In the genomic region with DNA sequence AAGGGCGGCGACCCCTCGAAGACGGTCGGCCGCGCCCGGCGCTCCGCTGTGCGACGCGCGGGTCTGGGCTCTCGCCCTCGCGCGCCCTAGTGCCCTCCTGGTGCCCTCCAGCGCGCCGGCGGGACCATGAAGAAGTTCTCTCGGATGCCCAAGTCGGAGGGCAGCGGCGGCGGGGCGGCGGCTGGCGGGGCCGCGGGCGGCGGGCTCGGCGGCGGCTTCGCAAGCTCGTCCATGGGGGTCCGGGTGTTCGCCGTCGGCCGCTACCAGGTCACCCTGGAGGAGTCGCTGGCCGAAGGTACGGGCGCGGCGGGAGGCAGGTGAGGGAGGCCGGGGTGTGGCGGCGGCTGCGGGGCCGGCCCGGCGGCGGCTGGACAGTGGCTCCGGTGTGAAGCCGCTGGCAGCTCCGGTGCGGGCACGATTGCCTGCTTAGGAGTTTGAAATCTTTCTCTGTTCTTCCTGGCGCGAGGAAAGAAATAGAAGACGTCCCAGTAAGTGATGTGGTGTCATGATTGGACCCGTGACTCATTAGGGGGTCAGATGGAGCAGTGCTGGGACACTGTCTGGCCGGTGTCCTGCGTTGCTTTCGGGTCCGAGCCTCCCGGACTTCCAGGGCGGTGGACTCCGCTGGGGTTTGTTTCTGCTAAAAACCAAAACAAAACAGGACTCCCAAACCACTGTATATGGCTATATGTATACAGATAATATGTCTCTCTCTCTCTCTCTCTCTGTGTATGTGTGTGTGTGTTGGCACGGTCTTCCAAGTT, we compare ENCODE assay signal across 8 mouse cellular contexts. TPM values are rescaled to one million over a fixed set of nuclear protein-coding genes. Genes with fewer than 3 reads are reported as not detected.
DNase-seq lines count a peak whose midpoint lies in the region; ATAC-seq and TF ChIP-seq lines count a peak whose summit lies in the region.

No protein-coding gene starts in this region.

- WGBS in embryonic facial prominence, embryonic 10.5 days, result under 1% methylated on average over 75 of the region's 75 CpGs
- whole genome bisulfite sequencing in lung, embryonic 15.5 days, result under 1% methylated on average over 52 of the region's 75 CpGs

- H3K27ac ChIP-seq in embryonic facial prominence, embryonic 10.5 days (replicated peaks), result peak overlapping the region; percentile 95
- H3K27ac ChIP-seq in lung, embryonic 15.5 days, result peak overlapping the region; percentile 93

- ATAC-seq in lung, embryonic 15.5 days (ENCODE audit: borderline replicate concordance, extremely low read depth, low FRiP score, low TSS enrichment), result peak; percentile 46; the same call in 1 of the 2 replicates

- H3K36me3 ChIP-seq in E14TG2a.4 (ENCODE audit: insufficient read depth, low read length), result no peaks in the 10 kb centered on the region
- H3K36me3 ChIP-seq in embryonic facial prominence, embryonic 10.5 days (replicated peaks), result no peaks in the 10 kb centered on the region
- H3K36me3 ChIP-seq in lung, embryonic 15.5 days, result no peaks in the 10 kb centered on the region

- no peaks in the 10 kb centered on the region for H3K9me3 ChIP-seq in E14TG2a.4 (ENCODE audit: low read length)
- H3K9me3 ChIP-seq in embryonic facial prominence, embryonic 10.5 days, result no peaks in the 10 kb centered on the region
- H3K9me3 ChIP-seq in lung, embryonic 15.5 days, result no peaks in the 10 kb centered on the region

- peaks cover 18% of the 10 kb centered on the region for H3K4me1 ChIP-seq in E14TG2a.4 (replicated peaks; ENCODE audit: low read depth, low read length)
- peaks cover 35% of the 10 kb centered on the region for H3K4me1 ChIP-seq in embryonic facial prominence, embryonic 10.5 days
- peaks cover 20% of the 10 kb centered on the region for H3K4me1 ChIP-seq in lung, embryonic 15.5 days

- H3K4me2 ChIP-seq in lung, embryonic 15.5 days, result peak overlapping the region; percentile 87

- DNase-seq in adrenal gland, adult 18-20 months (ENCODE audit: low spot score in 2 of 2), result peak; percentile 65 to 66
- DNase-seq in embryonic facial prominence, embryonic 10.5 days (ENCODE audit: low spot score), result no peak
- peak; percentile 97 for DNase-seq in heart, adult 11 months
- DNase-seq in kidney, adult 18-20 months, result peak; percentile 76
- peak; percentile 31 for DNase-seq in ovary, postnatal 10 days (ENCODE audit: low spot score)
- DNase-seq in c-Kit-positive CD71-positive TER-119-positive erythroid progenitor cells, embryonic 14.5 days (ENCODE audit: low spot score), result no peak

- H3K9ac ChIP-seq in lung, embryonic 15.5 days, result peak overlapping the region; percentile 82

- H3K27me3 ChIP-seq in E14TG2a.4 (ENCODE audit: insufficient read depth, low read length), result peaks cover 28% of the 10 kb centered on the region
- no peaks in the 10 kb centered on the region for H3K27me3 ChIP-seq in embryonic facial prominence, embryonic 10.5 days (replicated peaks; ENCODE audit: low read depth, poor library complexity, severe bottlenecking)
- H3K27me3 ChIP-seq in lung, embryonic 15.5 days, result no peaks in the 10 kb centered on the region

- no peak for TF ChIP-seq CTCF in E14TG2a.4 (conservative IDR thresholded peaks at IDR 0.05; ENCODE audit: low read length)

- H3K4me3 ChIP-seq in E14TG2a.4 (replicated peaks; ENCODE audit: low read length), result peak overlapping the region; percentile 84
- H3K4me3 ChIP-seq in embryonic facial prominence, embryonic 10.5 days, result peak overlapping the region; percentile 92
- H3K4me3 ChIP-seq in lung, embryonic 15.5 days, result peak overlapping the region; percentile 86

RNA-seq across cellular contexts. Expression of a gene that starts 0.5 kb away (rescaled TPM):
- total RNA-seq in adrenal gland, adult 18-20 months (2021), result 10 to 100 TPM; 27.2 to 32.6 TPM
- polyA plus RNA-seq in embryonic facial prominence, embryonic 10.5 days (2016; fragmentation: Nextera tagmentation; extraction: Ambion mirVana), result 8.0 and 8.1 TPM in 2 replicates
- 11.2 TPM in 2 replicates for polyA plus RNA-seq in lung, embryonic 15.5 days (2015; fragmentation: Nextera tagmentation; extraction: Ambion mirVana)

Comparison
In these comparisons a context has a peak if more than half of its experiments do, and no peak if none do; other contexts are left out.
1. DNase-seq: peak in adrenal gland, adult 18-20 months (2 of 2), heart, adult 11 months (single experiment), kidney, adult 18-20 months (single experiment) and ovary, postnatal 10 days (single experiment); none in embryonic facial prominence, embryonic 10.5 days (single experiment) and c-Kit-positive CD71-positive TER-119-positive erythroid progenitor cells, embryonic 14.5 days (single experiment).
2. Peak in every context shown above with its lines, with median percentiles within 50 percentile points of each other: H3K4me3 ChIP-seq.